Mouse (Mus musculus): ENCODE results near the gene Stk32b.

DNA sequence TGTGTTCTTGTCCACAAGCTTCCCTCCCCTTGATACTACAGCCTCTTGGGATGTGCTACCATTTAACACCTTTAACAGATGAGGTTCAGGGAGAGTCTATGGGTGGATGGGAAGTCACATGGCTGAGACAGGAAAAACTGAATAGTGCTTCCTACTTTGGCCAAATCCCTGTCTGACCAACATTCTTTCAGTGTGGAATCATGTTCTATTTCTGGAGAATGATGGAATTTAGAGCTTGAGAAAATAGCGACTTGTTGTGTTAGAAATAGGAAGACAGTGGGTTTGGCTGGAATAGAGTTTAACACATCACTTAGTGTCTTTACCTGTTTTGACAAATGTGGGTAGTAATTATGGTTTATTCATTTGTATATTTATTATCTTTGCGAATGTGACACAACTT lies 249.3 kb downstream of the Stk32b start:
- TF ChIP-seq CTCF (IDR thresholded peaks at IDR 0.05; ENCODE audit: low read depth, low read length) (no peak), POLR2AphosphoS5 (IDR thresholded peaks at IDR 0.05; ENCODE audit: insufficient replicate concordance, low read depth, low read length) (no peak), GATA1 (IDR thresholded peaks at IDR 0.05; ENCODE audit: borderline replicate concordance, low read length) (no peak), TAL1 (conservative IDR thresholded peaks at IDR 0.05; ENCODE audit: low read depth, low read length) (no peak), GATA2 (IDR thresholded peaks at IDR 0.05; ENCODE audit: borderline replicate concordance, low read depth, low read length) (no peak)
